Mouse (Mus musculus) heart, adult 8-10 months (tissue): ENCODE measurements at regions not wholly inside any gene's neighbourhood (a gene's known extent, or its start where the extent isn't known, plus 50 kb on each side); places are given as distances from the start of the nearest gene placed in this dataset.

Experiments used
- DNase-seq: peaks from one replicate; pipeline ENCODE4 v3.0.0; 2022; ENCODE audit warnings: low spot score

- DNase-seq: no peak
These were observed 461.0 kb upstream of the Zmiz1 start for GRCm38 (mm10) chr14:24997786-24998509.

DNA sequence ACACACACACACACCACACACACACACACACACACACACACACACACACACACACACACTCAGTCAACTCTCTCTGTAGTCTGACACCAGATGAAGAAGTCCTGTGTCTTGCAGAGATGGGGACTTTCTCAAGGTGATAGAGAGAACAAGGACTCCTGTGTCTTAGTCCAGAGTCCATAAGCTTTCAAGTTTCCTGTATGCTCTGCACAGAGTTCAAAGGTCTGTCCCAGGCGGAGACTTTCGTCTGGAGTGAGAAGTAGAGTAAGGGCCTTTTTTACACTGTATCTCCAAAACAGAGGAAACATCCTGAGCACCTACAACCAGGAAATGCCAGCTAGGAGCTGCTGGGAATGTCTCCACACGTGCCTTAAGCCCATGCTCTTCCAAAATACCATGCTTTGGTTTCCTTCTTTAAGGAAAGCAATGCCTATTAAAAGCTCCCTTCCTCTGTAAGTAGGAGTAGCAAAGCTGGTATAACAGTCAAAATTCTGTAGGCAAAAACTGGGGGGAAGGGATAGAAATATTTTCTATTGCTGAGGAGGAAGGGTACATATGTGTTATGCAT lies 459.9 kb upstream of the Zmiz1 start:
- no peak for DNase-seq

GRCm38 (mm10) chr14:25005241-25005946 lies 453.6 kb upstream of the Zmiz1 start:
- DNase-seq: no peak

DNA sequence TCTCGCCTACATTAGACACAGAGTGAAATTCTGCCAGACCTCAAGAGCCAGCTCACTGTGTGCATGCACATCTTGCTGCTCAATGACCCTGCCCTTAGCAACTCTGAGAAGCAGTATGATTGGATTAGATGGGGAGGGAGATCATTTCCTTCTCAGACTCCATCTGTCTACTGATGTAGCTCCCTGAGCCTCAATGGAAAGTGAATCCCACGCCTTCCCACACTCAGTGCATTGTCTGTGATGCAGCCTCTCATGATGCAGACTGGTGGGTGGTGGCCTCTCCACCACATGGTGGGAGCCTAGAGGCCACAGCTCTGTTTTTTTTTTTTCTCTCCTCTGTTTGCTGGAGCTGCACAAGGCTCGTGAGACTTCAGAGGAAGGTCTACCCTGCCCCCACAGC lies 447.1 kb upstream of the Zmiz1 start:
- DNase-seq: no peak

DNA sequence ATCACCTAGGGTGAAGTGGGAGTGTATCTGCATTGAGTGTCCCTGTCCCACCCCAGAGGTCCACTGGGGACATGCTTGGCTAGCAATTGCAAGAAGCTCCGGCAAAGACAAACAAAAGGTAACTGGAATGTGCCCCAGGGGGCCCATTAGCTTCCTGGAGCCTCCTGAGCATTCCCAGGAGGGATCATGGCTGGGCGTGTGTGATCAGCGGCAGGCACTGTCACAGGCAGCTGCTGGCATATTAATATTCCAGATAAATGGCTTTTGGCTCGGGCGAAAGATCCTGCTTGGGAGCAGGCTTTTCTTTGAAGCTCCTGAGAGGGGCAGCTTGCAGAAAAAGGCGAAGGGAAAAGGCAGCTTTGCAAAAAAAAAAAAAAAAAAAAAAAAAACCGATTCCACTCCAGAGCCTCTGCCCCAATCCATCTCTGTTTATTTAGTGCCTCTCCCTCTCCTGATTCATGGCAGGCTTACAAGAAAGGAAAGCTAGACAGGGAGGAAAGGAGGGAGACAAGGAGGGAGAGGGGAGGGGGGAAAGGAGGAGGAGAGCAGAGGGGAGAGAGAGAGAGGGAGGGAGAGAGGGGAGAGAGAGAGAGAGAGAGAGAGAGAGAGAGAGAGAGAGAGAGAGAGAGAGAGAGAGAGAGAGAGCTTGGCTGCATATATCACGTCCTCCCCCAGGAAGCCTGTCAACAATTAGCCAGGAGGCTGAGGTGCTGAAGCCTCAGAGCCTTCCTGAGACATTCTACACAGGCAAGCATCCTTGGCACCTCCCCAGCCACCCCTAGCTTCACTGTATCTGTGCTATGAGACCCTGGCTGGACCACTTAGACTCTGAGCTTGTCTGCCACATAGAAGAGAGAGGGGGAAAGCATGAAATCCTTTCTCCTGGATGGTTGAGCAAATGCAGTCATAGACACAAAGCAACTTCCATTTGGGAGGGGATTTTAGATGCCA lies 443.4 kb upstream of the Zmiz1 start:
- no peak for DNase-seq

GRCm38 (mm10) chr14:25017860-25018259 lies 441.1 kb upstream of the Zmiz1 start:
- DNase-seq: no peak

DNA sequence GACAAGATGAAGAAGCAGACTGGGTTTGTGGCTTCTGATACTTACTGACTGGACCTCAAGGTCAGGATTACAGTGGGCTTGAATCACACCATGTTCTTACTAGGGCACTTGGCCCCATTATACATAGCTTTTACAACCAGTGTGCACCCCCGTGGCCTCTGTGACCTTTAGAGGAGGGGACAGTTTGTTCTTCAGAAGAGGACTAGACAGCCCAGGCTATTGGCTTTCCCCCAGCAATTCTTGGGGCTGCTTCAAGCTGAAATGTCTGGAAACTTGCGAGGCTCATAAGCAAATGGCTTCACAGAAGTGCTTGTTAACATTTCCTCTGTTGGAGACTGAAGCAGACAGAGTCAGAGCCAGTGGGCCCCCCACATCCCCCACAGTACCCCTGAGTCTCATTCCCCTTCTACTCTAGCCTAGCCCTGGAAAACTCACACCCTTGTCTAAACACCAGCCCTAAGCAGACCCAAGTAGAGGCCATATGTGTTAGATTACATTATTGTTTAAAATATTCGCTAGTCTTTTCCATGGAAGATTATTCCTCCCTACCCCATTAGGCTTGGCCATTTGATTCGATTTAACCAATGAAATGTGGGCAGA lies 439.6 kb upstream of the Zmiz1 start:
- no peak for DNase-seq

- DNase-seq: no peak
These were observed 436.3 kb upstream of the Zmiz1 start for GRCm38 (mm10) chr14:25022523-25023269.

DNA sequence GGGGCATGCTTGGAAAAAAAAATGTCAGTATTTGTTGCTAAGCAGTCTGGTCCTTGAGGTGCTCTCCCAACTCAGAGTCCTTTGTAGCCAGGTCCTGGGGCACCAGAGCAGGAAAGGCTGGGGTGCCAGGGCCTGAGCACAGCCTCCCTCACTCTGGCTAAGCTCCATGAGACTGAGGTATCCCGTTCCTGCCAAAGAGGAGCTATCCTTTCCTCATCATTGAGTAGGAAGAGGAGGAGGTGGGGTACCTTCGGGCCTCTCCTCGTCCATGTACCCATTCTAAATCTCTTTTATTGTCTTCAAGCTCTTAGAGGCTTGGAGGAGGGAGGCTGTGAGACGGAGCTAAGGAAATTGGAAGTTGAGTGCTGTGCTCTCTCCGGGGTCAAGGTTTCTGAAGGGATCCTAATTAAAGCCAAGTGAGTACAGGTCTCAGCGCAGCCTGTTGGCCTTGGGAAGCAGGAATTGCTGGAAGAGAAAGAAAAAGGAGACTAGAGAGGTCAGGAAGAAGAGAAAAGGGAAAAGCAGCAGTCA lies 435.6 kb upstream of the Zmiz1 start:
- no peak for DNase-seq

- no peak for DNase-seq
These were observed 433.9 kb upstream of the Zmiz1 start for GRCm38 (mm10) chr14:25025074-25025473.

- DNase-seq: no peak
These were observed 431.9 kb upstream of the Zmiz1 start for GRCm38 (mm10) chr14:25027076-25027475.

DNA sequence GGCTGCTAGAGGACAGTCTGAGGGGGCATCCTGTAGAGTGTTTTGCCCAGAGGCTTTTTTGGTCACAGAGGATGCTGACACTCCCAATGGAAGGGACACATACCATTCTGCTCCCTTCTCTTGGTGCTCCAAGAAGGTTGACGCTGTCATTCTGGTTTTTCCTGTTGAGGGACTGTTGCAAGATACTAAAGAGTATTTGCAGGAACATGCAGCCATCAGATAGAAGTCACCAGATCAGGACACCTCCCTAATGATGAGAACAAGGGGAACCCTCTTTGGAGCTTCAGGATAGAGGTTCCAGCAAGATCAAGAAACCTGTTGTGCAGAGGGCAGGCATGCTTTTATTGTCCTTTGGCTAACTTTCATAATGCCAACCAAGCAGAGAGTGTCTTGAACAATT lies 431.1 kb upstream of the Zmiz1 start:
- no peak for DNase-seq

DNA sequence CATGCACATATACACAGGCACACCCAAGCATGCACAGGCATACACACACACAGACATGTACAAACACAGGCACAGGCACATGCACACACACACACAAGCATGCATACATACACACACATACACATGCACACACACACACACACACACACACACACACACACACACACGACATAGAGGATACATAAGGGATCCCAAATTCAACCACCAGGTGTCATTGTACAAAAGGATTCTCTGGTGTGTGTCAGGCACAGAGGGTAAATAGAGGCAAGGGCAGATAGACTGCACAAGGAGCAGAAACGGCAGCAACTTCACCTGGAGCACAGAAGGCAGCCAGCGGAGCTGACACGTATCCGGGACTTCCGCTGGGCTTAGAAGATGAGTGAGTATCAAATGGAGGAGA lies 428.1 kb upstream of the Zmiz1 start:
- no peak for DNase-seq

DNA sequence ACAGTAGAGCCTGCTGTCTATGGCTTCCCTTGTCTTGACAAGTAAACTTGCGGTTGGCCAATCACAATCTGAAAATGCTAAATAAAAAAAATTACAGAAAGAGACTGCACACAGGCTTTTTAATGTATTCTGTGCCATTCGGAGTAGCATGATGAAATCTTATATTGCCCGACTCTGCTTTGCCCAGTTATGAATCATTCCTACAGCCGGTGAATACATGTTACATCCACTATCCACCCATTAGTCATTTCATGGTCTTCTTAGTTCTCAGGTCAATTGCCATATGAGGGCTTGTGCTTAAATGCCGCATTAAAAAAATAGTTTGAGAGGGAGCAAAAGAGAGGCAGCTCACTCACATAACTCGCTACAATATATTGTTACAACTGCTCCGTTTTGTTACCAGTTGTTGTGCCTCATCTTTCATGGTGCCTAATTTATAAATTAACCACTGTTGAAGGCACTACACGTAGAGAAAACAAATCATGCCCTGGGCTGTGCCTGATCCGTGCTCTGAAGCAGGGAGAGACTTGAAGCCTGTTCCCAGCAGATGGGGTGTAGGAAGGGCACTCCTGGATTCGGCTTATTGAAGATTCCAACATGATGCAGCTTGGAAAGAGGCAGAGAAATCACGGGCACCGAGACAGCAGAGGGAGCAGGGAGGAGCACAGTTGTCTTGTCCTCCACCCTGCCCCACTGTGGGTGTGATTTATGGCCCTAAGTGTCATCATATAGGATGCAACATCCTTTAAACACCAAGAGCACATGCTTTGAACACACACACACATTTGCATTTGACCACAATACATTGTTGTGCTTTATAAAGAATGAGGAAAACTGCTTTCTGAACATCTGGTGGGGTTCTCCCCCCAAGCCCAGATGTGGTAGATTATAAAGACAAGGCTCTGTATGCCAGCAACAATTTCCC lies 427.0 kb upstream of the Zmiz1 start:
- DNase-seq: no peak

GRCm38 (mm10) chr14:25032899-25033298 lies 426.1 kb upstream of the Zmiz1 start:
- DNase-seq: no peak

- DNase-seq: no peak
These were observed 416.7 kb upstream of the Zmiz1 start for GRCm38 (mm10) chr14:25042265-25042664.

DNA sequence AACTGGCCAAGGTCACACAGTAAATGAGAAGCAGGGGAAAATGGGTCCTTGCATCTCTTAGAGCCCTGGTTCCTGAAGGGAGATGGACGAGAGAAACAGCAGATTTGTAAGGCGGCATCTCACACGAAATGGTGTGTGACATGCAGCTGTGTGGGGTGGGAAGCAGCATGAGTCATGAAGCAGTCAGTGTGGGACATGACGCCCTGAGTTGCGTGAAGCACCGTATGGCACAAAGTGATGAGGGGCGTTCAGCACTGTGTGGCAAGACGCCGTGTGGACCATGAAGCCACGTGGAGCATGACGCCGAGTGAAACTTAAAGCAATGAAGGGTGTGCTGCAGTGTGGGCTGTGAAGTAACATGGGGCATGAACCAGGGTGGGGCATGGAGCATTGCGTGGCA lies 414.9 kb upstream of the Zmiz1 start:
- no peak for DNase-seq

DNA sequence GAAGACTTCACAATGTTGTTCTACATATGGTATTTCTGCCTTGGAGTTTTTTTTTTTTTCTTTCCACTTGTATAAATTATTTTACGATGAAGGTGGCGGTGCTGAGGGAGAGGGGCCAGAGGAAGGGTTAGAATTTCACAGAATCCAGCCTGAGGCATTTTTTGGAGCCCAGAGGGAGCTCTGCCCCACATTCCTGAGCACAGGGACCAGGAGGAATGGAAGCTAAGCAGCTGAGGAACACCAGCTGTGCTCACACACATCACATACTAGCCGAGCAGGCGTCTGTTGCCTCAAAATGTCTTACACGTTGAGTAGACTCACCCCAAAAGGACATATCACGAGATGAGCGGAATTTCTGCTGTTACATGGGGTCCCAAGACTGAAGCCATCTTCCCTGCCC lies 414.1 kb upstream of the Zmiz1 start:
- no peak for DNase-seq

DNA sequence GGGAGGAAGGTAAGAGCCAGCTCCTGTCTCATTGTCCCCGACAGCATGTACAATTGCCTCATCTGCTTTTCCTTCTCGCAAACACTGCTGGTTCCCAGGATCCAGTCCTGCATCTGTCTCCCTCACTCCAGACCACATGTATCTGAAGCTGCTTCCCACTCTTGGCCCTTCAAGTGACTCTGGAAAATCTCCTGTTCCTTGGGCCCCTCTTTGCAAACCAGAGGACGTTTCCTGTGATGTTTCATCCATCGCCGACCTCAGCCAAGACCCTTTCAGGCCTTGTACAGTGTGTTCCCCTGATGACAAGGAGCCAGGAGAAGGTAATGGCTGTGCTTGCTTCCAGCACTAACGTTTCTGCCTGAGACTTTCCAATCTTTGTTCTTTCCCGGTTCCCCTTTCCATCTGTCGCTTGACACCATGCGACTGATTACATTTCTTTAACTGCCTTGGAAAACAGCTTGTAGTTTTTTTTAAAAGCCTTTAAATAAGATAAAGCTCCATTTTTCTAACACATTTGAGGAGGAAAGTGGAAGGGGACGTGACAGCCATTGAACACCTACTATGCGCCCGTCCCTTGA lies 408.2 kb upstream of the Zmiz1 start:
- no peak for DNase-seq
